Mouse (Mus musculus): Measurements from ENCODE around the gene Gdf7. TPM values are rescaled to one million over a fixed set of nuclear protein-coding genes. Genes with fewer than 3 reads are reported as not detected.

Gdf7 gene
- polyA plus RNA-seq (2017; shearing (Covaris generic)): not detected

DNA sequence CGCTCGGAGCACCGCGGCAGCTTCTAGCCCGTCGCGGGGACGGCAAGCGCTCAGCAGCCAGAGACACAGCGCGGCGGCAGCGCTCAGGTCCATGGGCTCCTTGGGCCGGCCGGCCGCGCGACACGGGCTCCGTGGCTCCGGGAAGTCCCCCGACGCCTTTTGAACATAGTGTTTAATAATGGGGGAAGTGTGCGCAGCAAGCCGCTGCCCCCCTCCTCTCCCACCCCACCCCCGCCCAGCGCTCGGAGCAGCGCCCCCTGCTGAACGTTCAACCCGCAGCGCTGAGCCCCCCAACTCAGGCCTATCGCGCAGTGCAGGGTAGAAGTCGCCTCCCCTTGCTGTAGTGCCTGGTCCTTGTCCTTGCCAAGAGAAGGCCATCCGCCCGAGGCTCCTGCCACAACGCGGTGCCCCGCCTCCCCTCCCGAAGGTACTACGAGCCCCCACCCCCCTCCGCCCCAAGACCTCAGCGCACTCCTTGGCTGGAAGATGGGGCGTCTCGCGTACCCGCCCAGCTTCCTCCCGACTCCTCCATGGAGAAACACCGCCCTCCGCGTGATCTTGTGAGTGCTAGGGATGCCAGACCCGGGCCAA lies at the start of gene Gdf7:
TSS of gene Gdf7 (minus strand) at position 114 of the 591 bp plus-strand sequence.

DNA sequence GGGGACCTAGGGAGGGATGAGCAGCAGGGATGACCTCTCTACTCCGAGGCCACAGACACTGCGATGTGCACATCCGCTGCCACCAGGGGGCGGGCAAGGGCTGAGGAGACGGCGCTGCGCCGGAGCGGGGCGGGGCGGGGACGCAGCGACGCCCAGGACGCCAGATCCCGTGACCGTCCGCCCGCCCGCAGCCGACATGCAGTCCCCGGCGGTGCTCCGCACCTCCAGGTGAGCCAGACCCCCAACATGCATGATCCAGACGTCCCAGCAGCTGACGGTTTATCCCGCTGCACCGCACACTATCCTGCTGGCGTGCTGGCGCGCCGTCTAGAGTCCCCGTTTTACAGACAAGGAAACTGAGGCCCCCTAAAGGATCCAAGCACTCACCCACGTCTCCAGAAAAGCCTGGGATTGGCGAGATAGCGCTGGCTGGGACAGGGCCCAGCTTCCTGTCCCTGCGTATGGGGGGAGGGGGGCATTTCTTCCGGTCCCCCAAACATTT lies 11.6 kb upstream of the Gdf7 start, which contains the start of gene Hs1bp3:
TSS of gene Hs1bp3 (plus strand) at position 163 of the 502 bp plus-strand sequence.

Other genes with a start within 250 kb of the Gdf7 start
- 49.7 TPM for gene Ldah, start 93.8 kb downstream of the Gdf7 start, polyA plus RNA-seq (2017; shearing (Covaris generic))
- 4.2 TPM for gene Hs1bp3, start 11.5 kb upstream of the Gdf7 start, polyA plus RNA-seq (2017; shearing (Covaris generic))
- gene Rhob, start 198.1 kb upstream of the Gdf7 start, polyA plus RNA-seq (2017; shearing (Covaris generic)): 17.5 TPM